Mouse (Mus musculus) adrenal gland, adult 8-10 months (tissue): ENCODE data around the gene Agtrap. TPM values are rescaled to one million over a fixed set of nuclear protein-coding genes. Genes with fewer than 3 reads are reported as not detected.

ENCODE experiments used
- DNase-seq: peaks from one replicate; pipeline ENCODE4 v3.0.0; 2022
- total RNA-seq, 4 experiments: library from RNA; stranded (reverse); gene quantifications; 2 replicates each; pipeline ENCODE4 v1.2.4; 2022

Agtrap gene
- total RNA-seq, 4 experiments from 2014 or later, result 117 to 136 (median 124) TPM

- no peak for DNase-seq
These were observed 14.1 kb upstream of the Agtrap start for GRCm38 (mm10) chr4:148101801-148102527.

- no peak for DNase-seq
These were observed 10.8 kb upstream of the Agtrap start for GRCm38 (mm10) chr4:148098666-148099065.

- no peak for DNase-seq
These were observed 10.1 kb upstream of the Agtrap start for GRCm38 (mm10) chr4:148097936-148098335.

- DNase-seq, result no peak
These were observed 7.2 kb upstream of the Agtrap start for GRCm38 (mm10) chr4:148095081-148095480.

- DNase-seq, result no peak
These were observed 6.3 kb upstream of the Agtrap start for GRCm38 (mm10) chr4:148094161-148094560.

GRCm38 (mm10) chr4:148092551-148093271 is 4.9 kb upstream of the Agtrap start:
- peak; percentile 63 for DNase-seq

GRCm38 (mm10) chr4:148091181-148091580 is 3.4 kb upstream of the Agtrap start:
- DNase-seq, result no peak

- DNase-seq, result no peak
These were observed 1.3 kb upstream of the Agtrap start for GRCm38 (mm10) chr4:148089166-148089565.

GRCm38 (mm10) chr4:148087091-148087906 is 532 bp downstream of the Agtrap start:
- no peak for DNase-seq

GRCm38 (mm10) chr4:148085907-148086305 is 1.9 kb downstream of the Agtrap start:
- DNase-seq, result peak; percentile 76

- DNase-seq, result no peak
These were observed 2.5 kb downstream of the Agtrap start for GRCm38 (mm10) chr4:148085131-148085906.

GRCm38 (mm10) chr4:148084261-148084714 is 3.5 kb downstream of the Agtrap start:
- DNase-seq, result no peak

GRCm38 (mm10) chr4:148083176-148083899 is 4.5 kb downstream of the Agtrap start:
- DNase-seq, result no peak

GRCm38 (mm10) chr4:148082257-148083044 is 5.4 kb downstream of the Agtrap start:
- DNase-seq, result no peak

- no peak for DNase-seq
These were observed 6.6 kb downstream of the Agtrap start for GRCm38 (mm10) chr4:148081201-148081600.

GRCm38 (mm10) chr4:148080597-148080973 is 7.2 kb downstream of the Agtrap start:
- DNase-seq, result no peak

GRCm38 (mm10) chr4:148079944-148080596 is 7.8 kb downstream of the Agtrap start:
- no peak for DNase-seq

- no peak for DNase-seq
These were observed 8.6 kb downstream of the Agtrap start for GRCm38 (mm10) chr4:148079212-148079611.

- DNase-seq, result no peak
These were observed 11.9 kb downstream of the Agtrap start for GRCm38 (mm10) chr4:148075881-148076280.

GRCm38 (mm10) chr4:148075259-148075658 is 12.6 kb downstream of the Agtrap start:
- DNase-seq, result no peak
